Mouse (Mus musculus) hindbrain, embryonic 15.5 days (tissue): ENCODE data around the gene Adcy2. TPM values are rescaled to one million over a fixed set of nuclear protein-coding genes. Genes with fewer than 3 reads are reported as not detected.

Source experiments
- ATAC-seq: fragments of 200-750 bp; cut with Nextera tagmentation; 2 replicates; pipeline ENCODE4 v1.8.0; 2017; ENCODE audit warnings: low read depth, moderate number of reproducible peaks, moderate TSS enrichment; ENCODE audit not compliant: low FRiP score
- H3K27ac ChIP-seq: fragments of 300-500 bp; sonication (generic); replicated peaks from 2 replicates; pipeline ENCODE4 v1.5.1; 2015; ENCODE audit warnings: mild to moderate bottlenecking, inconsistent platforms
- H3K27me3 ChIP-seq: fragments of 300-500 bp; sonication (generic); 2 replicates; pipeline ENCODE4 v1.6.1; 2015; ENCODE audit warnings: control low read depth, inconsistent platforms
- H3K36me3 ChIP-seq: fragments of 300-500 bp; sonication (generic); 2 replicates; pipeline ENCODE4 v1.6.1; 2015; ENCODE audit warnings: control low read depth, inconsistent platforms
- H3K4me1 ChIP-seq: fragments of 300-500 bp; sonication (generic); replicated peaks from 2 replicates; pipeline ENCODE4 v1.6.1; 2015; ENCODE audit warnings: control low read depth, inconsistent platforms
- H3K4me2 ChIP-seq: fragments of 300-500 bp; sonication (generic); 2 replicates; pipeline ENCODE4 v1.6.1; 2015; ENCODE audit warnings: moderate library complexity, mild to moderate bottlenecking, inconsistent platforms
- H3K4me3 ChIP-seq: fragments of 300-500 bp; sonication (generic); 2 replicates; pipeline ENCODE4 v1.5.1; 2015; ENCODE audit warnings: mild to moderate bottlenecking, inconsistent platforms
- H3K9ac ChIP-seq: fragments of 300-500 bp; sonication (generic); 2 replicates; pipeline ENCODE4 v1.6.1; 2015; ENCODE audit warnings: inconsistent platforms
- H3K9me3 ChIP-seq: fragments of 300-500 bp; sonication (generic); 2 replicates; pipeline ENCODE4 v1.6.1; 2016; ENCODE audit warnings: control low read depth, inconsistent platforms
- WGBS: fragments of 180-500 bp; shearing (Covaris S2); methylation state at CpG from one replicate; pipeline ENCODE4 v1.1.7; 2015; 5-methylcytosine and 5-hydroxymethylcytosine counted together
- polyA plus RNA-seq: library from polyadenylated mRNA; unstranded; fragments of >200 nt; fragmentation: Nextera tagmentation; extraction: Ambion mirVana; gene quantifications from 2 replicates; pipeline ENCODE4 v1.2.1, GENCODE M21; 2015

Adcy2 gene
- polyA plus RNA-seq, 1 experiment from 2014 or later, result 14.6 TPM

DNA sequence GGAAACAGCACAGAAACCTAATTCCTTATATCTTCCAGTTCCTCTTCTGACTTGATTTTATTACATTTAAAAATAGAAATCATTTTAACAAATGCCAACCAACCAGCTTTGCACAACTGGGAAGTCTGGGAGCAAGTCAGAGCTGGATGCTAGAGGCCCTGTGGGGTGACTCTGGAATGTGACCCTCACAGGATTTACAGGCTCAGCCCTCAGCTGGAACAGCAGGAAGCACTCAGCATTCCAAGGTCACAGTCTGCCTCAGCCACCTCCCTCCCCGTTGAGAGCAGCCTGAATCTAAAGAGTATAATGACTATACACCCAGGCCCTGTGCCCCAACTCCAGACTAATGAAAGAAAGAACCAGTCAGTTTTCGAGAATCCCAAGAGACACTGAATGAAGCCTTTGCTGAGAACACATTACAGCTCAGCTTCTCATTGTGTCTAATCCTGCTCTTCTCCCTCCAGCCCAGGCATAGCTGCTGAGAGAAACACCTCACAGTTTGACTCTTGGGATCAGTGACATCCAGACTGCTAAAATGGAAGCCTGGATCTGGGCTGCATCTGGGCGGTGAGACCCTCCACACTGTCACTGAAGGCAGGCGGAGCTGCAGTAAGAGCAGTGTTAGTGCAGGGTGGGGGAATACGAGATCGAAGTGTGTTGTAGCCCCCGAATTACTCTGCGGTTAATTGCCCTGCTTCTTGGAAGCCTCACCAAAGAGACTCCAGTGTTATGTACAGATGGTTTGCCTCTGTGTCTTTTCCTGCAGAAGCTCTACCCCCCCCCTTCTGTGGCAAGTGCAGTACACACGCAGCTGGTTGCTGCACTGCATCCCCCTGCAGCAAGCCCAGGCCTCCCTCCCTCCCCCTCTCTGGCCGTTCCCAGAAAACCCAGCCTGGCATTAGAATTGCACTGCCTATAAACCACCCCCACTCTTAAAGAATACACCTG lies 426.1 kb downstream of the Adcy2 start:
- peaks cover 35% of the 10 kb centered on the region for H3K36me3 ChIP-seq
- no peaks in the 10 kb centered on the region for H3K27me3 ChIP-seq
- no peak overlapping the region for H3K9ac ChIP-seq
- no peak for ATAC-seq
- 75% methylated on average over 10 of the region's 10 CpGs for WGBS
- no peaks in the 10 kb centered on the region for H3K9me3 ChIP-seq
- no peak overlapping the region for H3K4me3 ChIP-seq
- H3K4me2 ChIP-seq, result no peak overlapping the region
- 0 out of 2 replicates have a peak overlapping the region, but pooled peaks have one; percentile 20 for H3K27ac ChIP-seq
- no peaks in the 10 kb centered on the region for H3K4me1 ChIP-seq

DNA sequence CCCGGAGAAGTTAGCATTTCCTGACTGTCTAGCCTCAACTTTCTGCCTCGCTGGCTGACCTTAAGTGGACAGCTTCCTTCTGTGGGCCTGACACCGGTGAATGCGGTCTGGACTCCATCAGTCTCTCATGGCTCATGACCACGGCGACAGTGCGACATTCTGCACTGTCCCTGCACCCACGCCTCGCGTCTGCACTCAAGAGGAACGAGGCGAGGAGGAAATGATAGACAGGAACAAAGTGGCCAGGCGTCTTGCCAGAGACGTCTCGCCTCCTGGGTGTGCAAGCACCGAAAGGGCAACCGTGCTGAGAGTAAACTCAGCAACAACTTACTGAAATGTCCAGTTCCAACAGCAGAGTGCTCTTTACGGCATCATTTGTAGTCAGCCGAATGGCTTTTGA lies 427.1 kb downstream of the Adcy2 start:
- no peak for ATAC-seq
- Histone ChIP-seq H3K36me3 (peaks cover 42% of the 10 kb centered on the region), H3K9ac (no peak overlapping the region), H3K27ac (no peak overlapping the region), H3K4me1 (no peaks in the 10 kb centered on the region), H3K27me3 (no peaks in the 10 kb centered on the region), H3K4me2 (no peak overlapping the region), H3K9me3 (no peaks in the 10 kb centered on the region), H3K4me3 (no peak overlapping the region)
- 94% methylated on average over 19 of the region's 19 CpGs for WGBS
